Mouse (Mus musculus) spleen, adult 2 months (tissue): ENCODE results near the gene Zfp512. TPM values are rescaled to one million over a fixed set of nuclear protein-coding genes. Genes with fewer than 3 reads are reported as not detected.
"Not testable (repeated sequence)": the region's sequence is repeated elsewhere in the genome, so short reads cannot be mapped to it uniquely, and the experiment has no call there.

Experiments
- DNase-seq, 2 experiments: peaks; one replicate each; pipeline versions ENCODE4 v3.0.0 to v3.0.0-alpha.2; 2012 to 2021; ENCODE audit warnings: low spot score in 2 of 2, low read depth in 1 of 2
- H3K27ac ChIP-seq: fragments of 200-500 bp; 2 replicates; pipeline ENCODE4 v1.5.1; 2012; ENCODE audit warnings: low read length, inconsistent platforms; ENCODE audit not compliant: insufficient read depth
- H3K27me3 ChIP-seq: fragments of 200-500 bp; 2 replicates; pipeline ENCODE4 v1.6.1; 2012; ENCODE audit warnings: mild to moderate bottlenecking, moderate library complexity, low read length, inconsistent platforms; ENCODE audit not compliant: control insufficient read depth, insufficient read depth
- H3K36me3 ChIP-seq: fragments of 200-500 bp; 2 replicates; pipeline ENCODE4 v1.6.1; 2012; ENCODE audit warnings: mild to moderate bottlenecking, low read length, inconsistent platforms; ENCODE audit not compliant: control insufficient read depth, insufficient read depth
- H3K4me1 ChIP-seq: fragments of 200-500 bp; 2 replicates; pipeline ENCODE4 v1.6.1; 2011; ENCODE audit warnings: inconsistent platforms; ENCODE audit not compliant: control insufficient read depth, insufficient read depth, insufficient read length
- H3K4me3 ChIP-seq: fragments of 200-500 bp; 2 replicates; pipeline ENCODE4 v1.5.1; 2011; ENCODE audit warnings: mild to moderate bottlenecking, inconsistent platforms; ENCODE audit not compliant: insufficient read depth, insufficient read length; ENCODE audit errors: extremely low read depth
- CTCF ChIP-seq: fragments of 200-500 bp; IDR thresholded peaks from 2 replicates; pipeline ENCODE4 v1.5.1; 2011; ENCODE audit warnings: mild to moderate bottlenecking, inconsistent platforms; ENCODE audit not compliant: insufficient read depth, insufficient read length, insufficient replicate concordance; ENCODE audit errors: extremely low read depth
- POLR2A ChIP-seq: fragments of 200-500 bp; IDR thresholded peaks from 2 replicates; pipeline ENCODE4 v1.6.1; 2011; ENCODE audit warnings: low read depth, low read length, inconsistent platforms
- WGBS: fragments of 180-500 bp; shearing (Covaris S2); methylation state at CpG from one replicate; pipeline ENCODE4 v1.1.7; 2018; 5-methylcytosine and 5-hydroxymethylcytosine counted together
- polyA plus RNA-seq: library from polyadenylated mRNA; depleted of rRNA; stranded (reverse); fragments of >200 nt; gene quantifications from 2 replicates; pipeline ENCODE4 v1.2.3, GENCODE M21; 2012; rRNA removed

The Zfp512 gene
- polyA plus RNA-seq, 1 experiment: 9.1 TPM

DNA sequence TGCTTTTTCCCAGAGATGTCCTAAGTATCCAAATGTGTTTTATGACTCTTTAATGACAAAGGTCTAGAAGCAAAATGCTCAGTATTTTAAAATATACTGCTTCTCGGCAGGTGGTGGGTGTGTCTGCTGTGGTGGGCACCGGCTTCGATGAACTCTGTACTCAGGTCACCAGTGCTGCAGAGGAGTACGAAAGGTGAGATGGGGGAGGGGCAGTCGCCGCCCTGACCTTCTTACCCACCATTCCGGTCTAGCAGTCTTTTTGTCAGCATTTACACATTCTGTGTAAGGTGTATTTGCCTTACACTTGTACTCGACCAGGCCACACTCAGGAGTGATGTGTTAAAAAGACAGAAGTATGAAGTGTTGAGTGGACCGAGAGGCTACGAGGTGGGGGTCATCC, 52.6 kb downstream of the Zfp512 start:
- no peaks in the 10 kb centered on the region for H3K4me1 ChIP-seq
- TF ChIP-seq POLR2A (no peak), CTCF (no peak)
- no peak for DNase-seq
- H3K27me3 ChIP-seq: no peaks in the 10 kb centered on the region
- no peak overlapping the region for H3K4me3 ChIP-seq
- H3K27ac ChIP-seq: no peak overlapping the region
- H3K36me3 ChIP-seq: peaks cover 37% of the 10 kb centered on the region
- 93% methylated on average over 10 of the region's 10 CpGs for WGBS

DNA sequence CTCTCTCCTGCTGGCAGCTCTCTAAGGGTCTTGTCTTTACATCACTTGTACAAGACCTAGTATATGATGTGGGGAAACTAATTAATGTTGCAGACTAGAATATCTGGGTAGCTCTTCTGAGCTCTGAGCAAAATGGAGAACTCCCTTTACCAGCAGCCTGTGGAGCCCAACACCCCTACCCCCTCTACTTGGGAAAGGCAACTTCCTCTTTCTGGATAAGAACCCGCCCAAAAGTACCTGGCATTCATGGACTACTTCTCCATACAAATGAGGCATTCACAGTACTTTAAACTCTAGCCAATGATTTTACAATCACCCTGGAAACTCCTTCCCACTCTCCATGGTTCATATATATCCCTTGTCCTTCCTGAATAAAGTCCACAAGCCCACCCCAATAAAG, 60.2 kb downstream of the Zfp512 start:
- DNase-seq: no peak
- TF ChIP-seq POLR2A (no peak), CTCF (no peak)
- no peaks in the 10 kb centered on the region for H3K4me1 ChIP-seq
- no peaks in the 10 kb centered on the region for H3K27me3 ChIP-seq
- WGBS: 27% methylated on average over 1 of the region's 1 CpGs
- peaks cover 28% of the 10 kb centered on the region for H3K36me3 ChIP-seq
- no peak overlapping the region for H3K27ac ChIP-seq
- H3K4me3 ChIP-seq: no peak overlapping the region

DNA sequence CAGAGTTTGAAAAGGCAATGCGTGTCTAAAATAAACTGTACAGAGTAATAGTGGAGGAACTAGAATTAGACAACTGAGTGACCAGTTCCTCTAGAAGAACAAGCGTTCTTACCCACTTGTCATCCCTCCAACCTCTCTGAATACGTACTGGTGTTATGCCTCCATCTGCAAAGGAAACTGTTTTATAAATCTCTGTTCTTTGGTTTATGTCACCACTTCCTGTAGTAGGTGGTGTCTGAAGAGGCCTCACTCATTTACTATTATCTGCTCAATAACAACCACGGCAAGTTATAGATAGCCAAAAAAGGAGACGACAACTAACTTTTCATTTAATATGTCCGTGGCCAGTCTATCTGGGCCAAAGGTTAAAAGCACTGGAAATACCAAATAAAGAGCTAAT, 68.3 kb downstream of the Zfp512 start:
- no peaks in the 10 kb centered on the region for H3K4me1 ChIP-seq
- H3K27me3 ChIP-seq: no peaks in the 10 kb centered on the region
- DNase-seq: no peak
- H3K4me3 ChIP-seq: no peak overlapping the region
- TF ChIP-seq POLR2A (no peak), CTCF (no peak)
- no peak overlapping the region for H3K27ac ChIP-seq
- peaks cover 29% of the 10 kb centered on the region for H3K36me3 ChIP-seq
- 73% methylated on average over 6 of the region's 6 CpGs for WGBS

DNA sequence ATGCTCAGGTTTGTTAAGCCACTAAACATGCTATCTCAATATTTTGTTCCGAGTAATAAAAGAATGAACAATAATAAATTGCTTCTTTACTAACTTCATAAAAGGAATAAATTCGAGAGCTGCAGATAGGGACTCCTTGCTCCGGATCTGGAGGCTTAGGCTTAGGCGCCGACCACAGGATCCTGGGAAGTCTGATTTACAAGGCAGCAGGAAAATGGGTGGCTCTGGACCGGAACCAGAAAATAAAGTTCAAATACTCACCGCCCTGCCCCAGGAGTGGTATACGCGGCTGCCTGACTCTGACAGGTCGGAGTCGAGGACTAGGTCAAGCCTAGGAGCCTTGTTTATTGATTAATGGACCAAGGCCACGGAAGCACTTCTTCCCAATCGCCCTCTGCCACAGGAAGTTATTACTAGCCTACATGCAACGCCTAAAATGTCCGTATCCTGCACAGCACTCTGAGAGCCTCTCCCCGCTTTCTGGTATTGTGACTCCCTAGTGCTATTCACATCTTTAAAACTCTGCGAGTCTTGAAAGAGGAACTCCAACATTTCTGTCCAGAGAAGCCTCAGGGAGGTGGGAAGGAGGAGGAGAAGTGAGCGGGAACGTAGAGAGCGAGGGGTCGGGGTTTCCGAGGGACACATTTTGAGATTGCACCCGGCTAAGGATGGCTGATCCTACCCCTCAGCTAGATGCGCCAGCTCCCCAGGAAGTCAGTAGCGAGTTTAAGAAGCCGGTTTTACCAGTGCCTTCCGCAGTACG, 74.3 kb downstream of the Zfp512 start, which contains the start of gene Slc4a1ap:
Gene Slc4a1ap (plus strand): TSS at position 642 of the 763 bp plus-strand sequence.
- H3K27ac ChIP-seq: peak within 1 kb of the TSS; percentile 75
- WGBS: under 1% methylated on average over 28 of the region's 28 CpGs
- H3K4me3 ChIP-seq: peak within 1 kb of the TSS; percentile 83
- H3K36me3 ChIP-seq: peaks cover 12% of the 10 kb centered on the region
- no peaks in the 10 kb centered on the region for H3K27me3 ChIP-seq
- peak; percentile 59 to 85 for DNase-seq
- TF ChIP-seq CTCF: no peak
- peak; percentile 47; the same call in 1 of the 2 replicates for TF ChIP-seq POLR2A
- H3K4me1 ChIP-seq: peaks cover 5% of the 10 kb centered on the region; the same call in 1 of the 2 replicates

DNA sequence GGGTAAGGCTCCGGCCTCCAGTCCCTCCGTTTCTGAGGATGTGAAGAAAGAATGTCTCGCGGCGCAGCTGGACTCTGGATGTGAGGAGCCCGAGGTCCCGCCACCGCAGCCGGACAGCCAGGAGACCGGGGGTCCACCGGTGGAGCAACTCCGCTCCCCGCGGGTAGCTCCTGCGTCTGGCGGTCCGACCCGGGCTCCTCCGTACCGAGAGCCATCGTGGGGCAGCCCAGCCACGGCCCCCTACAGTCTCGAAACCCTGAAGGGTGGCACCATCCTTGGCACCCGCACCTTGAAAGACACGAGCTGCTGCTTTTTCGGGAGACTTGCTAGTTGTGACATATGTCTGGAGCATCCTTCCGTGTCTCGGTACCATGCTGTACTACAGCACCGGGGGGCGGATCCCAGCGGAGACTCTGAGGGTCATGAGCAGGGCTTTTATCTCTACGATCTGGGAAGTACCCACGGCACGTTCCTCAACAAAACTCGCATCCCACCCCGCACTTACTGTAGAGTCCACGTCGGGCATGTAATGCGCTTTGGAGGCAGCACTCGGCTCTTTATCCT, 75.0 kb downstream of the Zfp512 start:
- no peak for TF ChIP-seq CTCF
- TF ChIP-seq POLR2A: no peak
- DNase-seq: no peak
- Histone ChIP-seq H3K4me1 (peaks cover 5% of the 10 kb centered on the region; the same call in 1 of the 2 replicates), H3K36me3 (peaks cover 18% of the 10 kb centered on the region), H3K27me3 (no peaks in the 10 kb centered on the region), H3K4me3 (peak overlapping the region; percentile 83), H3K27ac (peak overlapping the region; percentile 31; the same call in 1 of the 2 replicates)
- WGBS: 3% methylated on average over 40 of the region's 40 CpGs

DNA sequence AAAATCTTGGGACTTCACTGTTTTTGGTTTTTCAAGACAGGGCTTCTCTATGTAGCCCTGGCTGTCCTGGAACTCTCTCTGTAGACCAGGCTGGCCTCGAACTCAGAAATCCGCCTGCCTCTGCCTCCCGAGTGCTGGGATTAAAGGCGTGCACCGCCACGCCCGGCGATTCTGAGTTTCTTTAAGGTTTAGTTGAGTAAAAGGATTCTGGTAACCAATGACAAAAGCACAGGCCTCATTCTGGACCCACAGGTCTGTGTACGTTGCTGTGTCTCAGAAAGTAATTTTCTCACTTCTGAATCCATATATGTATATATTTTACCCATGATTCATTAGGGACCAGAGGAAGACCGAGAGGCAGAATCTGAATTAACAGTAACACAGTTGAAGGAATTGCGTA, 75.5 kb downstream of the Zfp512 start, which contains the start of gene Supt7l:
Gene Supt7l (minus strand): TSS at position 101 of the 400 bp plus-strand sequence.
- Histone ChIP-seq H3K27ac (peak within 1 kb of the TSS; percentile 75), H3K36me3 (peaks cover 19% of the 10 kb centered on the region), H3K4me3 (peak within 1 kb of the TSS; percentile 83)
- H3K4me1 ChIP-seq, DNase-seq, H3K27me3 ChIP-seq: not testable (repeated sequence)
- WGBS: 83% methylated on average over 11 of the region's 11 CpGs

DNA sequence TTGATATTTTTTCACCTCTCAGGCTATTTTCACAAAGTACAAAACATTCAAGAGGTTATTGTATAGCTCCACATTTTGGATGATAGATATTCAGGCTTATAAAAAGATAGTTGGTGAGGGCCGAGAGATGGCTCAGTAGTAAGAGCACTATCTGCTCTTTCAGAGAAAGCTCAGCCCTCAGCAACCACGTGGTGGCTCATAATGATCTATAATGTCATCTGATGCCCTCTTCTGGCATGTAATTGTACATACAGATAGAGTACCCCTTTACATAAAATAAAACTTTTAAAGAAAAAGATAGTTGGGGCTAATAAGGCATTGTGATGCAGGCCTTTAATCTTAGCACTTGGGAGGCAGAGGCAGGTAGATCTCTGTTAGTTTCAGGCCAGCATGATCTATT, 76.3 kb downstream of the Zfp512 start:
- peak in 1 of 2 experiments; percentile 9 for DNase-seq
- H3K4me1 ChIP-seq: peaks cover 5% of the 10 kb centered on the region; the same call in 1 of the 2 replicates
- H3K36me3 ChIP-seq: peaks cover 23% of the 10 kb centered on the region
- H3K27ac ChIP-seq: no peak overlapping the region
- no peaks in the 10 kb centered on the region for H3K27me3 ChIP-seq
- WGBS: 32% methylated on average over 2 of the region's 2 CpGs
- TF ChIP-seq CTCF (no peak), POLR2A (no peak)
- no peak overlapping the region for H3K4me3 ChIP-seq

Other genes starting within 250 kb of the Zfp512 start
- 65.7 and 110 TPM in 2 replicates for gene Ppm1g, start 231.7 kb upstream of the Zfp512 start, polyA plus RNA-seq
- gene Nrbp1, start 211.6 kb upstream of the Zfp512 start, polyA plus RNA-seq: 148 and 199 TPM in 2 replicates
- 0.27 and 0.29 TPM in 2 replicates for gene Gm9970, start 211.2 kb upstream of the Zfp512 start, polyA plus RNA-seq
- 25.0 and 37.0 TPM in 2 replicates for gene Krtcap3, start 200.7 kb upstream of the Zfp512 start, polyA plus RNA-seq
- 17.0 and 18.4 TPM in 2 replicates for gene Ift172, start 161.3 kb upstream of the Zfp512 start, polyA plus RNA-seq
- 3.6 and 4.9 TPM in 2 replicates for gene Fndc4, start 156.4 kb upstream of the Zfp512 start, polyA plus RNA-seq
- gene Gckr, start 155.0 kb upstream of the Zfp512 start, polyA plus RNA-seq: 0.08 TPM in 1 of 2 replicates, not detected in the other
- gene 4930548H24Rik, start 33.3 kb downstream of the Zfp512 start, polyA plus RNA-seq: not detected in 2 replicates
- gene Gpn1, start 42.3 kb downstream of the Zfp512 start, polyA plus RNA-seq: 9.4 and 11.0 TPM in 2 replicates
- 10.3 and 14.9 TPM in 2 replicates for gene Slc4a1ap, start 74.6 kb downstream of the Zfp512 start, polyA plus RNA-seq
- gene Supt7l, start 75.4 kb downstream of the Zfp512 start, polyA plus RNA-seq: 6.1 and 7.0 TPM in 2 replicates
- gene Mrpl33, start 144.5 kb downstream of the Zfp512 start, polyA plus RNA-seq: 9.9 and 10.2 TPM in 2 replicates
- gene Rbks, start 245.2 kb downstream of the Zfp512 start, polyA plus RNA-seq: 3.7 and 4.0 TPM in 2 replicates
- gene Babam2, start 245.3 kb downstream of the Zfp512 start, polyA plus RNA-seq: 12.2 and 13.7 TPM in 2 replicates